Mouse (Mus musculus) lung, postnatal 0 days (tissue): ENCODE data around the gene Lrrc41. TPM values are rescaled to one million over a fixed set of nuclear protein-coding genes. Genes with fewer than 3 reads are reported as not detected.

ENCODE experiments used
- ATAC-seq: fragments of 200-750 bp; cut with Nextera tagmentation; 2 replicates; pipeline ENCODE4 v1.8.0; 2017; ENCODE audit warnings: moderate library complexity
- DNase-seq: peaks from one replicate; pipeline ENCODE4 v3.0.0-alpha.2; 2016; ENCODE audit warnings: low spot score
- H3K27ac ChIP-seq: fragments of 300-500 bp; sonication (generic); 2 replicates; pipeline ENCODE4 v1.5.1; 2014; ENCODE audit warnings: antibody characterized with exemption, mild to moderate bottlenecking, low read length, mixed read lengths
- H3K27me3 ChIP-seq: fragments of 300-500 bp; sonication (generic); replicated peaks from 2 replicates; pipeline ENCODE4 v1.6.1; 2014; ENCODE audit warnings: low read length, mixed read lengths; ENCODE audit not compliant: insufficient read depth
- H3K36me3 ChIP-seq: fragments of 300-500 bp; sonication (generic); 2 replicates; pipeline ENCODE4 v1.6.1; 2014; ENCODE audit warnings: low read length, mixed read lengths; ENCODE audit not compliant: insufficient read depth
- H3K4me1 ChIP-seq: fragments of 300-500 bp; sonication (generic); 2 replicates; pipeline ENCODE4 v1.6.1; 2014; ENCODE audit warnings: antibody characterized with exemption, low read depth, low read length, mixed read lengths; ENCODE audit not compliant: insufficient read depth
- H3K4me2 ChIP-seq: fragments of 300-500 bp; sonication (generic); replicated peaks from 2 replicates; pipeline ENCODE4 v1.6.1; 2014; ENCODE audit warnings: low read depth, mild to moderate bottlenecking, low read length, moderate library complexity, mixed read lengths
- H3K4me3 ChIP-seq: fragments of 300-500 bp; sonication (generic); 2 replicates; pipeline ENCODE4 v1.5.1; 2014; ENCODE audit warnings: low read depth, low read length
- H3K9ac ChIP-seq: fragments of 300-500 bp; sonication (generic); replicated peaks from 2 replicates; pipeline ENCODE4 v1.6.1; 2014; ENCODE audit warnings: low read depth, mild to moderate bottlenecking
- H3K9me3 ChIP-seq: fragments of 300-500 bp; sonication (generic); 2 replicates; pipeline ENCODE4 v1.6.1; 2016; ENCODE audit warnings: low read length, mixed read lengths
- CTCF ChIP-seq: IDR thresholded peaks from 2 replicates; pipeline ENCODE4 v1.5.1; 2016; ENCODE audit warnings: antibody characterized with exemption, mild to moderate bottlenecking
- EP300 ChIP-seq: IDR thresholded peaks from 2 replicates; pipeline ENCODE4 v1.6.1; 2016; ENCODE audit warnings: antibody characterized with exemption, mild to moderate bottlenecking, control low read depth
- WGBS: fragments of 180-500 bp; shearing (Covaris S2); extraction: QIAGEN DNeasy Blood & Tissue Kit; methylation state at CpG from one replicate; pipeline ENCODE4 v1.1.7; 2014; 5-methylcytosine and 5-hydroxymethylcytosine counted together
- polyA plus RNA-seq: library from polyadenylated mRNA; unstranded; fragments of >200 nt; fragmentation: Nextera tagmentation; extraction: Ambion mirVana; gene quantifications from 2 replicates; pipeline ENCODE4 v1.2.1, GENCODE M21; 2015

Lrrc41 gene
- 46.1 and 49.0 TPM in 2 replicates for polyA plus RNA-seq

DNA sequence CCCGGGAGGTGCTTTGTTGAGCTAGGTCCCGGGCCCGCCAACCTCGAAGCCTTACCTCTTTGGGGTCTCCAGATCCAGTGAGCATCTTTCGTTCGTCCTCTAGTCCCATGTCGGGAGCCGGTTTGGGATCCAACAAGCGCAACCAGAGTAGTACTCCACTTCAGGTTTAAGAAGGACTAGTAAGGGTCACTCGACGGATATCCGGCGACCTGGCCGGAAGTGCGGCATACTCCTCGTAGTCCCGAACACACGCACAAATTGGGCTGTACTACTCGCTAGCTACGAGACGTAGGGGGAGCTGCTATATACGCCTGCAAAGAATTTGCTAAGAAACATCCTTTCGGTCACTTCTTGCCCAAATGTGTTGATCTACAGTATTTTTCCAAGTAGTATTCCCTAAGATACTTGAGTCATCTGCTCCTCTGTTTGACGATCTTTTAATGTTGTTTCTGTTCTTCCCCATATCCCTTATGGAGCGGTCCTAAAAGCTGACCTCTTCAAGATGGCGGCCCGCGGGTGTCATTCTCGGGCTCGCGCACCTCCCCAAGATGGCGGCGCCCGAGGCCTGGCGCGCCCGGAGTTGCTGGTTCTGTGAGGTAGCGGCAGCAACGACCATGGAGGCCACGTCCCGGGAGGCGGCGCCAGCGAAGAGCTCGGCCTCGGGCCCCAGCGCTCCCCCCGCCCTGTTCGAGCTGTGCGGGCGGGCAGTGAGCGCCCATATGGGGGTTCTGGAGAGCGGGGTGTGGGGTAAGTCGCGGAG, at the start of gene Lrrc41, which contains the start of gene Uqcrh:
Lrrc41 (plus strand) TSS at position 409 of the 760 bp plus-strand sequence.
Uqcrh (minus strand) TSS at position 211 of the 760 bp plus-strand sequence.
- H3K4me1 ChIP-seq: peaks cover 15% of the 10 kb centered on the region; the same call in 1 of the 2 replicates

DNA sequence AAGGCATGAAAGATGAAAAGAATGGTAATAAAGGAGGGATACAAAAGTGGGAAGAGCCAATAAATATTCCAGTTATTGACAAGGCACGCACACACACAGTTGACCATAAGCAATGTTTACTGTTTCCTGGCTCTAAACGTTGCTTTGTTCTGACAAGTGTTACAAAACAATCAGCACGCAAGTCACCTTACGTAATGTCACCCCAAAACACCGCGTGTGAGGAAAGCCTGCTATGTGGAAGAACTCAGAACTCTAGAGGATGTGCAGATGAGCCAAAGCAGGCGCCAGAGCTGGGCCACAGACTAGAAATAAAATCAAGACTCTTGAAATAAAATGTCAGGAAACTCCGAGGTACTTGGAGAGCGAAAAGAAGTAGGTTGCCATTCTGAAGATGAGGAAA, 42.2 kb upstream of the Lrrc41 start:
- no peaks in the 10 kb centered on the region for H3K27me3 ChIP-seq
- no peak for DNase-seq
- no peak overlapping the region for H3K4me3 ChIP-seq

More for the DNA sequence above, at the start of gene Lrrc41, which contains the start of gene Uqcrh:
- no peaks in the 10 kb centered on the region for H3K36me3 ChIP-seq
- peak within 1 kb of the TSS; percentile 98 for H3K27ac ChIP-seq
- H3K9ac ChIP-seq: peak within 1 kb of the TSS; percentile 98
- peak; percentile 42 for TF ChIP-seq CTCF
- peak; percentile 70 for TF ChIP-seq EP300
- ATAC-seq (peak; percentile 94), DNase-seq (peak; percentile 98)
- H3K9me3 ChIP-seq: no peaks in the 10 kb centered on the region
- no peaks in the 10 kb centered on the region for H3K27me3 ChIP-seq
- WGBS: under 1% methylated on average over 53 of the region's 55 CpGs
- H3K4me3 ChIP-seq: peak within 1 kb of the TSS; percentile 93
- H3K4me2 ChIP-seq: peak within 1 kb of the TSS; percentile 84

DNA sequence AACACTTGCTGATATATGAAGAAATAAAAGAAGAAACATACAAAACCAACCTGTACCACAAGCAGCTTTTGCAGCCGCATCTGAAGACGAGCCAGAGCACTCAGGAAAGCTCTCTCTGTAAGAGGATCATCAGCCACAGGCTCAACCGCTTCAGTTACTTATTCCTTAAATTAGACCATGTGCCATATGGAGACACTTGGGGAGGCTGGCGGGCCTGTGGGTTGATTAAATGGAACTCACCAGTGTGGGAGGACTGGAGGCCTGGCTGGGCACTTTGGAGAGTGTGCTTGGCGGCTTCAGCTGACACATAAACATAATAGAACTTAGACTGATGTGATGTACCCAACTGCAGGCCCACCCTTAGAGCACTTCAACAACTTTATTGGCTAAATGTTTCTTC, 41.7 kb upstream of the Lrrc41 start:
- Histone ChIP-seq H3K9ac (no peak overlapping the region), H3K9me3 (no peaks in the 10 kb centered on the region), H3K4me2 (no peak overlapping the region), H3K27me3 (no peaks in the 10 kb centered on the region), H3K36me3 (peaks cover 21% of the 10 kb centered on the region; the same call in 1 of the 2 replicates), H3K4me3 (no peak overlapping the region), H3K4me1 (no peaks in the 10 kb centered on the region), H3K27ac (no peak overlapping the region)
- 94% methylated on average over 5 of the region's 5 CpGs for WGBS
- no peak for ATAC-seq
- TF ChIP-seq CTCF (no peak), EP300 (no peak)
- DNase-seq: no peak

More for the DNA sequence above, 42.2 kb upstream of the Lrrc41 start:
- H3K36me3 ChIP-seq: peaks cover 20% of the 10 kb centered on the region; the same call in 1 of the 2 replicates
- H3K4me2 ChIP-seq: no peak overlapping the region
- H3K9me3 ChIP-seq: no peaks in the 10 kb centered on the region
- H3K9ac ChIP-seq: no peak overlapping the region
- ATAC-seq: no peak
- H3K27ac ChIP-seq: no peak overlapping the region
- H3K4me1 ChIP-seq: no peaks in the 10 kb centered on the region
- TF ChIP-seq EP300 (no peak), CTCF (no peak)
- 82% methylated on average over 9 of the region's 9 CpGs for WGBS

DNA sequence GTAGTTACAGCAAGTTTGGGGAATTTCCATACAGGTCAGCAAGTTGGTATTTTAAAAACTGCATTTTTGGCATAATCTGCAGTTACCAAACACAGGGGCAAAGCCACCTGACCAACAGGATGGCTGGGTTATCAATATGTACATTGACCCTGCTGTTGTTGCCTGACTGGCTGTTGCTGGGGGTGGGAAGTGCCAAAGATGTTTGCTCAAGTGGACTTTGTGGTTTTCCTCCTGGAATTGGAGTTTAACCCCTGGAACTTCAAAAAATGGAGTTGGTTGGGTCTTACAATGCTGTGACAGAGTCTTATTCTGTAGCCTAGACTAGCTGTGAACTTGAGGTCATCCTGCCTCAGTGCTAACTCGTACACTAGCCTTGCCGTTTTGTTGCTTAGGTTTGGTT, 34.6 kb upstream of the Lrrc41 start:
- Histone ChIP-seq H3K4me2 (no peak overlapping the region), H3K4me3 (no peak overlapping the region), H3K9ac (no peak overlapping the region), H3K4me1 (no peaks in the 10 kb centered on the region), H3K9me3 (no peaks in the 10 kb centered on the region), H3K36me3 (peaks cover 13% of the 10 kb centered on the region; the same call in 1 of the 2 replicates), H3K27me3 (no peaks in the 10 kb centered on the region), H3K27ac (no peak overlapping the region)
- ATAC-seq: no peak
- no peak for DNase-seq
- 98% methylated on average over 2 of the region's 2 CpGs for WGBS
- TF ChIP-seq EP300 (no peak), CTCF (no peak)

DNA sequence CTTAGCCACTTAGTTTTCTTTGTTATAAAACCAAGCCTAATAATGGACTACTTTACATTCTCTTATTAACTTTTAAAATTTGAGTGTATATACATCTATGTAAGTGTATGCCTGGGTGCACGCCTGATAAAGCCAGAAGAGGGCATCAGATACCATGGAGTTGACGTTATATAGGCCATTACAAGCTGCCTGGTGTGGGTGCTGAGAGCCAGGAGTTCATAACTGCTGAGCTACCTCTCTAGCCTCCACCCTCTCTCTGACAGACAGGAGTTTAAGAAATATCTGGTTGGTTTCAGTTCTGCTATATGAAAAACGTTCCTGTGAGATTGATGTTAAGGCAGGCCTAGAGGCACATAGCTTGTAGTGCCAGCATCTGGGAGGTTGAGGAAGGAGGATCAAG, 32.9 kb upstream of the Lrrc41 start:
- Histone ChIP-seq H3K9ac (no peak overlapping the region), H3K4me1 (no peaks in the 10 kb centered on the region), H3K36me3 (0 out of 2 replicates have a peak, but pooled peaks cover 7% of the 10 kb centered on the region), H3K9me3 (no peaks in the 10 kb centered on the region), H3K4me2 (no peak overlapping the region), H3K27ac (no peak overlapping the region), H3K27me3 (no peaks in the 10 kb centered on the region), H3K4me3 (no peak overlapping the region)
- peak; percentile 55 for DNase-seq
- TF ChIP-seq CTCF (peak; percentile 51), EP300 (no peak)
- WGBS: 74% methylated on average over 3 of the region's 3 CpGs
- peak; percentile 44; the same call in 1 of the 2 replicates for ATAC-seq

DNA sequence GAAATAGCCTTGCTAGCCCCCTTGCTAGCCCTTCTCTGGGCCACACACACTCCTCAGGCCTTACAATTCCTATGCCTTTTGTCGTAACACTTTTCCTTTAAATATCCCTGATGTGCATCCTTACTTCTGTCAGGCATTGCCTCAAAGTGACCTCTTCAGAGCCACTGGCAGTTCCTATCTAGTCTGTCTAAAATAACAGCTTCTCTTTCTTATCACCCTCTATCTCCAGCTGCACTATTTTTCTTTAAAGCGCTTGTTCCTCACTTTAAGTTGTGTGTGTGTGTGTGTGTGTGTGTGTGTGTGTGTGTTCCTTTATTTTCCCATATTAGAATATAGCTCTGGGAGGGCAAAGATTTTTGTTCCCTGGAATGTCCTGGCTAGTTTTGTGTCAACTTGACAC, 28.5 kb upstream of the Lrrc41 start:
- Histone ChIP-seq H3K4me1 (0 out of 2 replicates have a peak, but pooled peaks cover 2% of the 10 kb centered on the region), H3K9ac (no peak overlapping the region), H3K4me3 (no peak overlapping the region), H3K27me3 (no peaks in the 10 kb centered on the region), H3K27ac (no peak overlapping the region), H3K9me3 (no peaks in the 10 kb centered on the region), H3K36me3 (peaks cover 7% of the 10 kb centered on the region; the same call in 1 of the 2 replicates), H3K4me2 (no peak overlapping the region)
- TF ChIP-seq CTCF: no peak
- TF ChIP-seq EP300: no peak
- ATAC-seq (no peak), DNase-seq (no peak)
- WGBS: 82% methylated on average over 2 of the region's 2 CpGs
